Mouse (Mus musculus) testis, adult 2 months (tissue): ENCODE data around the gene Gramd4. TPM values are rescaled to one million over a fixed set of nuclear protein-coding genes. Genes with fewer than 3 reads are reported as not detected.

Experiments
- H3K27ac ChIP-seq: fragments of 200-500 bp; 2 replicates; pipeline ENCODE4 v1.5.1; 2012; ENCODE audit warnings: low read depth, low read length; ENCODE audit not compliant: control insufficient read depth, insufficient read depth
- H3K27me3 ChIP-seq: fragments of 200-500 bp; 2 replicates; pipeline ENCODE4 v1.6.1; 2012; ENCODE audit warnings: mild to moderate bottlenecking, low read length, moderate library complexity; ENCODE audit not compliant: control insufficient read depth, insufficient read depth
- H3K36me3 ChIP-seq: fragments of 200-500 bp; 2 replicates; pipeline ENCODE4 v1.6.1; 2012; ENCODE audit warnings: mild to moderate bottlenecking, low read length; ENCODE audit not compliant: control insufficient read depth, insufficient read depth
- H3K4me1 ChIP-seq: fragments of 200-500 bp; 2 replicates; pipeline ENCODE4 v1.6.1; 2012; ENCODE audit warnings: low read length; ENCODE audit not compliant: control insufficient read depth, insufficient read depth
- H3K4me3 ChIP-seq: fragments of 200-500 bp; 2 replicates; pipeline ENCODE4 v1.5.1; 2012; ENCODE audit warnings: low read depth, mild to moderate bottlenecking, low read length, moderate library complexity, mixed read lengths; ENCODE audit not compliant: control insufficient read depth
- CTCF ChIP-seq: fragments of 200-500 bp; IDR thresholded peaks from 2 replicates; pipeline ENCODE4 v1.5.1; 2012; ENCODE audit warnings: low read depth, mild to moderate bottlenecking, inconsistent platforms, low read length, moderate library complexity; ENCODE audit not compliant: control insufficient read depth, insufficient read depth, insufficient replicate concordance
- POLR2A ChIP-seq: fragments of 200-500 bp; IDR thresholded peaks from 2 replicates; pipeline ENCODE4 v1.6.1; 2012; ENCODE audit warnings: low read depth, mild to moderate bottlenecking, inconsistent platforms, low read length, moderate library complexity; ENCODE audit not compliant: control insufficient read depth
- polyA plus RNA-seq: library from polyadenylated mRNA; depleted of rRNA; stranded (reverse); fragments of >200 nt; gene quantifications from 2 replicates; pipeline ENCODE4 v1.2.3, GENCODE M21; 2012

Gramd4 gene
- polyA plus RNA-seq, 1 experiment: 1.6 TPM

- no peak overlapping the region for H3K4me3 ChIP-seq
- no peak for TF ChIP-seq CTCF
- TF ChIP-seq POLR2A: no peak
- H3K36me3 ChIP-seq: no peaks in the 10 kb centered on the region
- no peak overlapping the region for H3K27ac ChIP-seq
- no peaks in the 10 kb centered on the region for H3K27me3 ChIP-seq
- peaks cover 2% of the 10 kb centered on the region; the same call in 1 of the 2 replicates for H3K4me1 ChIP-seq
Measured at GRCm38 (mm10) chr15:86087591-86088149, 30.2 kb downstream of the Gramd4 start.

DNA sequence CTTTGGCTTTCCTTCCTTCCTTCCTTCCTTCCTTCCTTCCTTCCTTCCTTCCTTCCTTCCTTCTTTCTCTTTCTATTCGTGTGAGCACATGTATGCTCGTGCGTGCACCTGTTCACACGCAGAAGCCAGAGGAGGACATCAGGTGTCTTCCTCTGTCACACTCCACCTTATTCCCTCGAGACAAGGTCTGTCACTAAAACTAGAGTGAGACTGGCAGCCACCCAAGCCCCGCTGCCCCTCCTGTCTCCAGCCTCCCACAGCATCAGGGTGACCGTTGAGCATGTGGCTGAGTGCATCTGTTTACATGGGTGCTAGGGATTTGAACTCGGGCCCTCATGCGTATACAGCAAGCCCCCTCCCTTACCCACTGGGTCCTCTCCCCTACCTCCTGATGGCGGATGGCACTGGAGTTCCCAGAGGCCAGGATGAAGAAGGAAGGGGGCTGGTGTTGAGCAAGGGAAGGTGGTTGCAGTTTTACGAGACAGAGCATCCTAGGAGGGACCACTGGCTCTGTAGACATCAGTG, 30.8 kb downstream of the Gramd4 start:
- Histone ChIP-seq H3K4me1 (peaks cover 2% of the 10 kb centered on the region; the same call in 1 of the 2 replicates), H3K27ac (no peak overlapping the region)

DNA sequence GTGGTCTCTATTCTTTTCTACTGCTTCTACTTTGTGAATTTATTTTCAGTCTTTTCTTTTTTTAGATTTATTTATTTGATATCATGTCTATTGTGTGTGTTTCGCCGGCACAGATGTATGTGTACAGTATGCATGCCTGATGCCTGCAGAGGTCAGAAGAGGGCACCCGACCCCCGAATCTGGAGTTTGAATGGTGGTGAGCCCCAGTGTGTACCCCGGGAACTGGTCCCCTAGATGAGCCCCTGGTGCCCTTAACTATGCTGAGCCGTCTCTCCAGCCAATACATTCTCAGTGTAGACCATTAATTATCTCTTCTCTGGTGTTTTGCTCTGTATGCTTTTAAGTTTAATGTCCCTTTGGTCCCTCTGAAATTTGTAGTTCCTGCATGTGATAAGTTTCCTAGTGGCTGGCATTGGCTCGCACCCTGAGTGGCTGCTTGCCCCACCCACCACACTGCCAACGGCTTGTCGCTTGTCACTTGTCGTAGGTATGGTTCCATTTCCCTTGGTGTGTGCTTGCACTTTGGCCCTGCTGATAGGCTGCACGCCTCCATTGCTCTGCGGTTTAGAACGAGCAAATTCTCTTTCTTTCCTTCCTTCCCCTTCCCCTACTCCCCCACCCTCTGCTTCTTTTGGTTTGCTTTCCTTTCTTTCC, 31.7 kb downstream of the Gramd4 start:
- Histone ChIP-seq H3K27ac (no peak overlapping the region), H3K4me1 (peaks cover 2% of the 10 kb centered on the region; the same call in 1 of the 2 replicates), H3K27me3 (no peaks in the 10 kb centered on the region), H3K36me3 (no peaks in the 10 kb centered on the region), H3K4me3 (no peak overlapping the region)
- TF ChIP-seq CTCF (no peak), POLR2A (no peak)

More for the DNA sequence above, 30.8 kb downstream of the Gramd4 start:
- no peak overlapping the region for H3K4me3 ChIP-seq
- H3K27me3 ChIP-seq: no peaks in the 10 kb centered on the region
- H3K36me3 ChIP-seq: no peaks in the 10 kb centered on the region
- TF ChIP-seq CTCF (no peak), POLR2A (no peak)

- no peak overlapping the region for H3K4me3 ChIP-seq
- peaks cover 2% of the 10 kb centered on the region; the same call in 1 of the 2 replicates for H3K4me1 ChIP-seq
- H3K27me3 ChIP-seq: no peaks in the 10 kb centered on the region
- no peaks in the 10 kb centered on the region for H3K36me3 ChIP-seq
- no peak overlapping the region; the same call in none of the 2 replicates for H3K27ac ChIP-seq
- no peak for TF ChIP-seq CTCF
- no peak for TF ChIP-seq POLR2A
Measured at GRCm38 (mm10) chr15:86089991-86090529, 32.6 kb downstream of the Gramd4 start.

DNA sequence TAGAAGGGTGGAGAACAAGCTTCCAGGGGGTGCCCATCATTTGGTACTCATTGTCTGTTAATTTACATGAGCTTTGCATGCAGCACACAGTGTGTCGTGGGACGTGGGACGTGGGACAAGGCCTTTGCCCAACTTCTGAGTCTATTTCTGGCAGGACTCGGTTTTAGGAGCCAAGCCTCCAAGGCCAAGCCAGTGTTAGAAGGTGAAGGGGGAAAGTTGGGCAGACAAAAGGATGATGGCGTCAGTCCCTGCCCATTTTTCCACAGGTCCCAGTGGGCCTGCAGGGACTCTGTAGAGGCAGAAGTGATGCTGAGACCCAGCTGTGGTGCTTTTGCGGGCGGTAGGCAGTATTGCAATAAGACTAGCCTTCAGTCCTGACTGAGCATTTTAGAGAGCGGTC, 33.1 kb downstream of the Gramd4 start:
- no peaks in the 10 kb centered on the region for H3K27me3 ChIP-seq
- TF ChIP-seq POLR2A (no peak), CTCF (no peak)
- H3K4me1 ChIP-seq: peaks cover 2% of the 10 kb centered on the region; the same call in 1 of the 2 replicates
- no peak overlapping the region for H3K27ac ChIP-seq
- H3K4me3 ChIP-seq: no peak overlapping the region
- no peaks in the 10 kb centered on the region for H3K36me3 ChIP-seq

DNA sequence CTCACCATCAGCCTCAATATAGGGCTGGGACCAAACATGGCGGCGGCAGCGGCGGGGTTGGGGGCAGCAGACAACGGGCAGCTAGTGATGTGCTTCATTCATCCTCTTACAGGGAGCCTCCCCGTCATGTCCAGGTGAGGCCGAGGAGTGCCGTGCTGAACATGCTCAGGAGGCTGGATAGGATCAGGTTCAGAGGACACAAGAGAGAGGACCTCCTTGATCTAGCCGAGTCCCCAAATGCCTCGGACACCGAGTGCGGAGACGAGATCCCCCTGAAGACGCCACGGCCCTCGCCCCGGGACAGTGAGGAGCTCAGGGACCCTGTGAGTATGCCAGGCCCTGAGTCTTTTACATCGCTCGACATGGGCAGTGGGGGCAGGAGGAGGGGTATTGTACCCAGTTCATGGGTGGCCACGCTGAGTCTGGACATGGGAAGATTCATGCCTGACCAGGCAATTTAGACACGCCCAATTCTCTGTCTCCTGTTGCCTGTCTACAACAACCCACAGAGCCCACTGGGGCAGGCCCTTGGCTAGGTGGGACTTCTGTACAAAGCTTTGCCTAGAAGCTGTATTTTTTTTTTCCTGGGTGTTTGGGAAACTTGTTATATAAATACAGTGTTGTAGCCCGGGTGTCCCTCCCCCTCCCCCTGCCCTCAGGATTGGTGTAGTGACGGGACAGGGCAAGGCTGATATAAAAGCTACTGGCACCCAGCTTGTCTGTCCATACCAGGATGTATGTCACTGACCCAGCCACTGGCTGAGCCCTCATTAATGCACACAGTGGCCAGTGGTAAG, 33.9 kb downstream of the Gramd4 start:
- no peak for TF ChIP-seq POLR2A
- Histone ChIP-seq H3K4me1 (peaks cover 2% of the 10 kb centered on the region; the same call in 1 of the 2 replicates), H3K36me3 (no peaks in the 10 kb centered on the region), H3K27me3 (no peaks in the 10 kb centered on the region), H3K4me3 (no peak overlapping the region), H3K27ac (no peak overlapping the region)
